Mouse (Mus musculus): ENCODE data around the gene Zfp93. TPM values are rescaled to one million over a fixed set of nuclear protein-coding genes. Genes with fewer than 3 reads are reported as not detected.
A peak's percentile ranks its signal among the peaks of the same experiment; 100 is the strongest.

Zfp93 gene
- total RNA-seq (2014; rRNA removed) (2.9 and 3.6 TPM in 2 replicates), polyA plus RNA-seq (2012; rRNA removed) (1.3 TPM in 2 replicates)

- TF ChIP-seq CTCF (IDR thresholded peaks at IDR 0.05; ENCODE audit: low read depth, low read length) (no peak), POLR2A (IDR thresholded peaks at IDR 0.05; ENCODE audit: extremely low read depth, insufficient read depth, low read length) (0 out of 2 replicates have a peak, but pooled peaks have one; percentile 35)
- WGBS, result 2% methylated on average over 12 of the region's 12 CpGs
- H3K27me3 ChIP-seq (ENCODE audit: control insufficient read depth, insufficient read depth, low read length), result no peaks in the 10 kb centered on the region
Measured at GRCm38 (mm10) chr7:24270288-24270672, at the start of gene Zfp93. Gene Zfp93, plus strand, starts transcription at chr7:24270420.

GRCm38 (mm10) chr7:24237040-24237791 lies 33.0 kb upstream of the Zfp93 start, which contains the start of gene Zfp109:
Gene Zfp109, minus strand, starts transcription at chr7:24237560.
- TF ChIP-seq CTCF (IDR thresholded peaks at IDR 0.05; ENCODE audit: low read depth, low read length) (no peak), POLR2A (IDR thresholded peaks at IDR 0.05; ENCODE audit: extremely low read depth, insufficient read depth, low read length) (0 out of 2 replicates have a peak, but pooled peaks have one; percentile 18)
- Histone ChIP-seq H3K4me1 (ENCODE audit: control insufficient read depth, insufficient read depth, low read length) (0 out of 2 replicates have a peak, but pooled peaks cover 2% of the 10 kb centered on the region), H3K27me3 (ENCODE audit: control insufficient read depth, insufficient read depth, low read length) (no peaks in the 10 kb centered on the region), H3K79me2 (ENCODE audit: control insufficient read depth, insufficient read depth, low read length) (no peaks in the 10 kb centered on the region), H3K4me3 (ENCODE audit: insufficient read depth, low read depth, low read length) (peak within 1 kb of the TSS; percentile 82), H3K9ac (ENCODE audit: low read depth, low read length) (peak within 1 kb of the TSS; percentile 78), H3K36me3 (ENCODE audit: control insufficient read depth, insufficient read depth, low read length) (no peaks in the 10 kb centered on the region), H3K27ac (replicated peaks; ENCODE audit: insufficient read depth, low read depth, low read length) (no peak within 1 kb of the TSS)
- peak; percentile 73 for DNase-seq (ENCODE audit: extremely low read depth, low read depth, low spot score)
- 4% methylated on average over 28 of the region's 28 CpGs for WGBS

More at GRCm38 (mm10) chr7:24270288-24270672, at the start of gene Zfp93:
- Histone ChIP-seq H3K4me1 (ENCODE audit: control insufficient read depth, insufficient read depth, low read length) (no peaks in the 10 kb centered on the region), H3K36me3 (ENCODE audit: control insufficient read depth, insufficient read depth, low read length) (peaks cover 15% of the 10 kb centered on the region), H3K27ac (replicated peaks; ENCODE audit: insufficient read depth, low read depth, low read length) (no peak within 1 kb of the TSS), H3K9ac (ENCODE audit: low read depth, low read length) (peak within 1 kb of the TSS; percentile 62), H3K4me3 (ENCODE audit: insufficient read depth, low read depth, low read length) (peak within 1 kb of the TSS; percentile 69), H3K79me2 (ENCODE audit: control insufficient read depth, insufficient read depth, low read length) (no peaks in the 10 kb centered on the region)
- peak; percentile 91 for DNase-seq (ENCODE audit: extremely low read depth, low read depth, low spot score)

- no peaks in the 10 kb centered on the region for H3K27me3 ChIP-seq (ENCODE audit: control insufficient read depth, insufficient read depth, low read length)
- H3K9ac ChIP-seq (ENCODE audit: low read depth, low read length), result no peak overlapping the region
- H3K27ac ChIP-seq (replicated peaks; ENCODE audit: insufficient read depth, low read depth, low read length), result no peak overlapping the region
- H3K4me3 ChIP-seq (ENCODE audit: insufficient read depth, low read depth, low read length), result peak overlapping the region; percentile 68; the same call in 1 of the 2 replicates
- DNase-seq (ENCODE audit: extremely low read depth, low read depth, low spot score), result no peak
- TF ChIP-seq POLR2A (IDR thresholded peaks at IDR 0.05; ENCODE audit: extremely low read depth, insufficient read depth, low read length) (no peak), CTCF (IDR thresholded peaks at IDR 0.05; ENCODE audit: low read depth, low read length) (no peak)
- H3K36me3 ChIP-seq (ENCODE audit: control insufficient read depth, insufficient read depth, low read length), result no peaks in the 10 kb centered on the region
- H3K4me1 ChIP-seq (ENCODE audit: control insufficient read depth, insufficient read depth, low read length), result peaks cover 5% of the 10 kb centered on the region; the same call in 1 of the 2 replicates
- no peaks in the 10 kb centered on the region; the same call in 1 of the 2 replicates for H3K79me2 ChIP-seq (ENCODE audit: control insufficient read depth, insufficient read depth, low read length)
- WGBS, result 70% methylated on average over 9 of the region's 9 CpGs
Measured at GRCm38 (mm10) chr7:24253779-24254615, 16.2 kb upstream of the Zfp93 start.

- Histone ChIP-seq H3K79me2 (ENCODE audit: control insufficient read depth, insufficient read depth, low read length) (no peaks in the 10 kb centered on the region; the same call in 1 of the 2 replicates), H3K9ac (ENCODE audit: low read depth, low read length) (peak within 1 kb of the TSS; percentile 52), H3K4me1 (ENCODE audit: control insufficient read depth, insufficient read depth, low read length) (peaks cover 5% of the 10 kb centered on the region; the same call in 1 of the 2 replicates), H3K4me3 (ENCODE audit: insufficient read depth, low read depth, low read length) (peak within 1 kb of the TSS; percentile 68), H3K36me3 (ENCODE audit: control insufficient read depth, insufficient read depth, low read length) (no peaks in the 10 kb centered on the region; the same call in 1 of the 2 replicates), H3K27me3 (ENCODE audit: control insufficient read depth, insufficient read depth, low read length) (no peaks in the 10 kb centered on the region), H3K27ac (replicated peaks; ENCODE audit: insufficient read depth, low read depth, low read length) (no peak within 1 kb of the TSS)
- TF ChIP-seq CTCF (IDR thresholded peaks at IDR 0.05; ENCODE audit: low read depth, low read length), result no peak
- no peak for TF ChIP-seq POLR2A (IDR thresholded peaks at IDR 0.05; ENCODE audit: extremely low read depth, insufficient read depth, low read length)
- 16% methylated on average over 21 of the region's 21 CpGs for WGBS
- peak; percentile 94 for DNase-seq (ENCODE audit: extremely low read depth, low read depth, low spot score)
Measured at GRCm38 (mm10) chr7:24254633-24255474, 15.4 kb upstream of the Zfp93 start, which contains the start of gene Zfp108. Gene Zfp108, plus strand, starts transcription at chr7:24254794.
